Mouse (Mus musculus) kidney, postnatal 4 days (tissue): Measurements from ENCODE around the gene Osbpl5.
A peak's percentile ranks its signal among the peaks of the same experiment; 100 is the strongest.
"Not testable (repeated sequence)": the region's sequence is repeated elsewhere in the genome, so short reads cannot be mapped to it uniquely, and the experiment has no call there.

Experiments used
- DNase-seq, 2 experiments: peaks; one replicate each; pipeline ENCODE4 v3.0.0; 2021; ENCODE audit warnings: mixed read lengths in 2 of 2

Osbpl5 gene

GRCm38 (mm10) chr7:143696140-143696539 is 60.6 kb downstream of the Osbpl5 start:
- DNase-seq: peak; percentile 41 to 56

GRCm38 (mm10) chr7:143694550-143694949 is 62.2 kb downstream of the Osbpl5 start:
- DNase-seq: no peak

GRCm38 (mm10) chr7:143692746-143693510 is 63.9 kb downstream of the Osbpl5 start:
- no peak for DNase-seq

- DNase-seq: no peak
Measured at GRCm38 (mm10) chr7:143691909-143692308, 64.9 kb downstream of the Osbpl5 start.

- DNase-seq: no peak
Measured at GRCm38 (mm10) chr7:143691181-143691580, 65.6 kb downstream of the Osbpl5 start.

- peak in 1 of 2 experiments; percentile 1 for DNase-seq
Measured at GRCm38 (mm10) chr7:143689946-143690345, 66.8 kb downstream of the Osbpl5 start.

GRCm38 (mm10) chr7:143689481-143689880 is 67.3 kb downstream of the Osbpl5 start:
- peak in 1 of 2 experiments; percentile 0 for DNase-seq

GRCm38 (mm10) chr7:143686676-143687075 is 70.1 kb downstream of the Osbpl5 start:
- DNase-seq: not testable (repeated sequence)

GRCm38 (mm10) chr7:143686191-143686590 is 70.6 kb downstream of the Osbpl5 start:
- not testable (repeated sequence) for DNase-seq

GRCm38 (mm10) chr7:143685359-143686067 is 71.3 kb downstream of the Osbpl5 start, which contains the start of gene Tnfrsf23:
TSS of gene Tnfrsf23 (minus strand) at chr7:143685872.
- DNase-seq: peak; percentile 80 to 84

- not testable (repeated sequence) for DNase-seq
Measured at GRCm38 (mm10) chr7:143684569-143684968, 72.2 kb downstream of the Osbpl5 start.

GRCm38 (mm10) chr7:143681566-143681965 is 75.2 kb downstream of the Osbpl5 start:
- DNase-seq: no peak

- DNase-seq: not testable (repeated sequence)
Measured at GRCm38 (mm10) chr7:143680836-143681235, 75.9 kb downstream of the Osbpl5 start.

- DNase-seq: not testable (repeated sequence)
Measured at GRCm38 (mm10) chr7:143679650-143680049, 77.1 kb downstream of the Osbpl5 start.

GRCm38 (mm10) chr7:143666427-143667311 is 90.1 kb downstream of the Osbpl5 start:
- no peak for DNase-seq

- no peak for DNase-seq
Measured at GRCm38 (mm10) chr7:143663470-143663869, 93.3 kb downstream of the Osbpl5 start.

- no peak for DNase-seq
Measured at GRCm38 (mm10) chr7:143660797-143661196, 96.0 kb downstream of the Osbpl5 start.

GRCm38 (mm10) chr7:143649769-143650346 is 106.9 kb downstream of the Osbpl5 start:
- not testable (repeated sequence) for DNase-seq

GRCm38 (mm10) chr7:143649034-143649768 is 107.6 kb downstream of the Osbpl5 start, which contains the start of gene Tnfrsf22:
TSS of gene Tnfrsf22 (minus strand) at chr7:143649661.
- peak; percentile 88 to 93 for DNase-seq

GRCm38 (mm10) chr7:143643949-143644348 is 112.8 kb downstream of the Osbpl5 start:
- not testable (repeated sequence) for DNase-seq
